Mouse (Mus musculus): ENCODE data around the gene Diexf.

DNA sequence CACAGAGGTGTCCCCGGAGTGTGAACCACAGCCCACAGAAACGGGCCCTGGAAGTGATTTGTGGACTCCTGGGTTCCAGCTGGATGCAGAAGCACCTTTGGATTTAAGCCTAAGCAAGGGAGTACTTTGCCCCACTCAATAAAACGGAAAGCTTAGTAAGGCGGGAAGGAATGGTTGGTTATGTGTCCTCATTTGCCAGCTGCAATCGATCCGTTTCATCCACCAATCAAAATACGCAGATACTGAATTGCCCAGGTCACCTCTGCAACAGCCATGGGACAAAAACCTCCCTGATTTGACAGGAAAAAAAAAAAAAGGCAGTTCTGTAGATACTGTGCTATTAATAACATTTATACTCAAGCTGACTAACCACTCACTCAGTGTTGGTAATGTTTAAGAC, 47.0 kb downstream of the Diexf start:
- no peak for TF ChIP-seq CTCF (IDR thresholded peaks at IDR 0.05; ENCODE audit: borderline replicate concordance, insufficient read depth, low read length)
- no peak for TF ChIP-seq POLR2A (IDR thresholded peaks at IDR 0.05; ENCODE audit: low read depth, low read length)

Measured in embryonic fibroblast, embryonic 13.5 days (primary cell).